Mouse (Mus musculus): ENCODE results near the gene Sec14l1. TPM values are rescaled to one million over a fixed set of nuclear protein-coding genes. Genes with fewer than 3 reads are reported as not detected.

The Sec14l1 gene
- polyA plus RNA-seq, 1 experiment from 2014 or later, result 33.2 TPM

DNA sequence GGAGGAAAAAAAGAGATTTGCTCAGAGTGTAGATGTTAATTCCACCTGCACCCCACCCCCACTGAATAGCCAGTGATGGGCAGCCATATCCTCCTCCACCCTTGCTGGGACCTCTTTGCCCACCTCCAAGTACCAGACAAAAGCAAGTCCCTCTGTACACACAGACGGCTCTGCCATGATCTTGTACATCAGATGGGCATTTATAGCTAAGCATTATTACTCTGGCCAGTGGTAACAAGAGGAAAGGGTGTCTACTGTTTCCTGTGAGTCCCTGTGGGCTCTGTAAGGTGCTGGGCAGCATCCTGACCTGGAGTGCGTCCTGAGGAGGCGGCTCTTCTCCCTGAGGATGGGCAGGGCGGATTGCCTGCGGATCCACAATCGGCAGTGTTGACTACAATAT lies 7.0 kb downstream of the Sec14l1 start:
- Histone ChIP-seq H3K4me1 (ENCODE audit: control insufficient read depth in 2 of 2, insufficient read depth in 2 of 2, low read length in 2 of 2) (peaks cover 69 to 95% of the 10 kb centered on the region in 2 experiments), H3K36me3 (ENCODE audit: control insufficient read depth, insufficient read depth, low read length) (peaks cover 29% of the 10 kb centered on the region), H3K4me2 (ENCODE audit: low read length) (no peak overlapping the region), H3K27ac (replicated peaks in 1 of 2; ENCODE audit: control insufficient read depth in 1 of 2, insufficient read depth in 1 of 2, low read depth in 2 of 2, low read length in 2 of 2) (no peak overlapping the region), H3K9ac (ENCODE audit: low read length) (no peak overlapping the region), H3K4me3 (ENCODE audit: control insufficient read depth in 1 of 2, insufficient read depth in 1 of 2, low read depth in 1 of 2, low read length in 2 of 2) (no peak overlapping the region), H3K9me3 (ENCODE audit: control insufficient read depth, low read length) (no peaks in the 10 kb centered on the region), H3K27me3 (ENCODE audit: control insufficient read depth, insufficient read depth, low read length) (no peaks in the 10 kb centered on the region)
- ATAC-seq (ENCODE audit: insufficient number of reproducible peaks, insufficient read depth, low FRiP score, low read depth), result no peak
- whole genome bisulfite sequencing, result 90% methylated on average over 6 of the region's 6 CpGs

DNA sequence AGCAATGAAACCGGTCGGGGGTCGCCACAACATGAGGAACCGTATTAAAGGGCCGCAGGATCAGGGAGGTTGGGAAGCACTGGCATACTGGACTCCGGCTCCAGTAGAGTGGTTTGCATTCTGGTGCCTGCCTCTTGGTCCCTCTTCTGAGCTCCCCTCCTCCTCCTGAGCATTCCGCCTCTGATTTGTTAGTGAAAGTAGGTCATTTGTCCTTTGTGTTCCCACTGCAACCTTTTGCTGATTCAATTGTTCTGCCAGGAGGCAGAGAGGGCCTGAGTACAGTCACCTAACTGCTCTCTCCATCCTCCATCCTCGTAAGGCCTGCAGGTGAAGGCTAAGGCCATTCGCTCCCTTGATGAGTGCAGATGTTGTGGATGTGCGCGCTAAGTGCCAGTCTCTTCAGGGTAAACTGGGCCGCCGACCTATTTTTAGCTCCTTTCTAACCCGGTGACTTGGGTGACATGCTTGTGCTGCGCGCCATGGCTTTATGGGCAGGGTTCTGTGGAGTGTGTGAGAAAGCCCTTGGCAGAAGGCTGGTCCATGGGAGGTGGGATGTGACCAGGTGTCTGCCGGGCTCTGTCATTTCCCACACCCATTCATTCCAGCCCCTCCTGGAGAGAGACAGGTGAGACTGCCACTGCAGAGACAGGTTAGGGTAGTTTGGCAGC lies 8.6 kb downstream of the Sec14l1 start:
- H3K4me1 ChIP-seq (ENCODE audit: control insufficient read depth in 2 of 2, insufficient read depth in 2 of 2, low read length in 2 of 2), result peaks cover 79 to 94% of the 10 kb centered on the region in 2 experiments
- WGBS, result 54% methylated on average over 17 of the region's 17 CpGs
- no peak for ATAC-seq (ENCODE audit: insufficient number of reproducible peaks, insufficient read depth, low FRiP score, low read depth)
- H3K27ac ChIP-seq (replicated peaks in 1 of 2; ENCODE audit: control insufficient read depth in 1 of 2, insufficient read depth in 1 of 2, low read depth in 2 of 2, low read length in 2 of 2), result peak overlapping the region; percentile 65 to 77
- H3K9ac ChIP-seq (ENCODE audit: low read length), result peak overlapping the region; percentile 35; the same call in 1 of the 2 replicates
- no peaks in the 10 kb centered on the region for H3K27me3 ChIP-seq (ENCODE audit: control insufficient read depth, insufficient read depth, low read length)
- H3K36me3 ChIP-seq (ENCODE audit: control insufficient read depth, insufficient read depth, low read length), result peaks cover 14% of the 10 kb centered on the region
- no peaks in the 10 kb centered on the region for H3K9me3 ChIP-seq (ENCODE audit: control insufficient read depth, low read length)
- H3K4me2 ChIP-seq (ENCODE audit: low read length), result peak overlapping the region; percentile 46
- H3K4me3 ChIP-seq (ENCODE audit: control insufficient read depth in 1 of 2, insufficient read depth in 1 of 2, low read depth in 1 of 2, low read length in 2 of 2), result no peak overlapping the region

DNA sequence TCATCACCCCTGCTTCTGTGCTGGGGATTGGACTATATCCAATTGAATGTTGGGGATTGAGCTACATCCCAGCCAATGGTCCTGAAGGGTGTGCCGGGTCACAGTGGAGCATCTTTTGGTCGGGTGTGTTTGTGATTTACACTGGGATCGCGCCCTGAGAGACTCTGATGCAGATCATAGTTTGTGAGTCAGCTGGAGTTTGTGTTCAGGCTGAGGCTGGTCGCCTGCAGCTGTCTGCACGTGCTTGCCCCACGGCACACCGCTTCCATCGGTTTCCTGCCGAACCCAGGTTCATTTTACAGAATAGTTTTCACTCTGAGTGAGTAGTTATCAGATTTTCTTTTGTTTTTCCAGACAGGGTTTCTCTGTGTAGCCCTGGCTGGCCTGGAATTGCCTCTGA lies 9.6 kb downstream of the Sec14l1 start:
- Histone ChIP-seq H3K4me1 (ENCODE audit: control insufficient read depth in 2 of 2, insufficient read depth in 2 of 2, low read length in 2 of 2) (peaks cover 81 to 94% of the 10 kb centered on the region in 2 experiments), H3K27ac (replicated peaks in 1 of 2; ENCODE audit: control insufficient read depth in 1 of 2, insufficient read depth in 1 of 2, low read depth in 2 of 2, low read length in 2 of 2) (0 out of 4 replicates have a peak overlapping the region, but pooled peaks of 1 of the 2 experiments have one; percentile 15), H3K4me2 (ENCODE audit: low read length) (no peak overlapping the region), H3K4me3 (ENCODE audit: control insufficient read depth in 1 of 2, insufficient read depth in 1 of 2, low read depth in 1 of 2, low read length in 2 of 2) (no peak overlapping the region), H3K9me3 (ENCODE audit: control insufficient read depth, low read length) (no peaks in the 10 kb centered on the region), H3K36me3 (ENCODE audit: control insufficient read depth, insufficient read depth, low read length) (peaks cover 13% of the 10 kb centered on the region; the same call in 1 of the 2 replicates), H3K27me3 (ENCODE audit: control insufficient read depth, insufficient read depth, low read length) (no peaks in the 10 kb centered on the region), H3K9ac (ENCODE audit: low read length) (peak overlapping the region; percentile 38; the same call in 1 of the 2 replicates)
- WGBS, result 51% methylated on average over 10 of the region's 10 CpGs
- ATAC-seq (ENCODE audit: insufficient number of reproducible peaks, insufficient read depth, low FRiP score, low read depth), result no peak

DNA sequence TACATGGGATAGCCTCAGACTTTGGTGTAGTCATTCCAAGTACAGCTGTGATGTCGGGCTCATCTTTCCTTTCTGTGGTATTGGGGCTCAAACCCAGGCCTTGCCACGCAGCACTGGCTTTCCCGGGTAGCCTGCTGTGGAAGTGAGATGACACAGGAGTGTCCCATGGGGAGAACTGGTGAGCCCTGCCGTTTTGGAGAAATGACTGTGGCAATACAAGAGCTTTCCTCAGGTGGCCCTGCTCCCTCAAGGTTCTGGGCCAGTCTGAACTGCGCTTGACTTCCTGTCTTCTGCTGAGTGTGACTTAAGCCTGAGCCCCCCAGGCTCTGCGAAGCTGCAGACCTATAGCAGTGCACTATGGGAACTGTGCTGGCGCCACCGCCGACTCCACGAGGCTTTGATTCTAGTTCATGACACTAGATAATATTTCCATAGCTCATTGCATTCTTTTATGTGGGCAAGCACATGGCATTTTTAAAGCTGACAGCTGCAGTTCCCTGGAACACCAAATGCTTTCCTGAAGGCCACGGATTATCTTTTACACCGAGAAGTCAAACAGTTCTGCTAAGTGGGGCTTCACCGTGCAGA lies 12.4 kb downstream of the Sec14l1 start:
- Histone ChIP-seq H3K9me3 (ENCODE audit: control insufficient read depth, low read length) (no peaks in the 10 kb centered on the region), H3K27ac (replicated peaks in 1 of 2; ENCODE audit: control insufficient read depth in 1 of 2, insufficient read depth in 1 of 2, low read depth in 2 of 2, low read length in 2 of 2) (peak overlapping the region; percentile 97 to 98), H3K36me3 (ENCODE audit: control insufficient read depth, insufficient read depth, low read length) (peaks cover 15% of the 10 kb centered on the region), H3K4me1 (ENCODE audit: control insufficient read depth in 2 of 2, insufficient read depth in 2 of 2, low read length in 2 of 2) (peaks cover 71 to 86% of the 10 kb centered on the region in 2 experiments), H3K4me3 (ENCODE audit: control insufficient read depth in 1 of 2, insufficient read depth in 1 of 2, low read depth in 1 of 2, low read length in 2 of 2) (no peak overlapping the region), H3K27me3 (ENCODE audit: control insufficient read depth, insufficient read depth, low read length) (no peaks in the 10 kb centered on the region), H3K9ac (ENCODE audit: low read length) (peak overlapping the region; percentile 51; the same call in 1 of the 2 replicates), H3K4me2 (ENCODE audit: low read length) (peak overlapping the region; percentile 32)
- no peak; the same call in 1 of the 2 replicates for ATAC-seq (ENCODE audit: insufficient number of reproducible peaks, insufficient read depth, low FRiP score, low read depth)
- 26% methylated on average over 13 of the region's 13 CpGs for WGBS

DNA sequence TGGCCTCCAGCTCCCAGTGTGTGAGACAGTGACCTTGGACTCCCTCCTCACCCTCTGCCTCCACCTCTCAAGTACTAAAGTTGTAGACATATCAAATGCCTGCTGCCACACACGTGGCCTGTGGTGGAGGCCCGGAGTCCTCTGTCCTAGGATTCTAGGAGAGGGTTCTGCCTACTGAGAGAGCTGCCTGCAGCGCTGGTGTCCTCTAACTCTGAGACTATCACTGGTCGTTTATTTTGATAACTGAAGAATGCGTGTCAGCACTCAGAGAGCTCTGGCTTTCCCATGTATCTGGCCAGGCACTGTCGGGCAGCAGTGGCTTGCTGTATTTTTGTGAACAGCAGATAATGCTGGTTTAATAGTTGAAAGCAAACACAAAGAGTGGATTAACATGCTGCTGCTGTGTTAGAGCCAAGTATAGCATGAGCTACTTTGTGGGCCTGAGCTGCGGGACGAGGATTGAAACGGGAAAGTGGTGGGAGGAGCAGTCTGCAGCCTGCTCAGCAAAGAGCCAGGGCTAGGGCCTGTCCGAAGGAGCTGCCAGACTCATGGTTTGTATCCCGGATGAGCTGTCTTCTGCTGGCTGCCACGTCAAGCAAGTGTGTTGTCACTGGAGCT lies 13.1 kb downstream of the Sec14l1 start:
- ATAC-seq (ENCODE audit: insufficient number of reproducible peaks, insufficient read depth, low FRiP score, low read depth), result peak; percentile 73
- H3K27ac ChIP-seq (replicated peaks in 1 of 2; ENCODE audit: control insufficient read depth in 1 of 2, insufficient read depth in 1 of 2, low read depth in 2 of 2, low read length in 2 of 2), result peak overlapping the region; percentile 97 to 98
- no peak overlapping the region for H3K4me3 ChIP-seq (ENCODE audit: control insufficient read depth in 1 of 2, insufficient read depth in 1 of 2, low read depth in 1 of 2, low read length in 2 of 2)
- no peaks in the 10 kb centered on the region for H3K9me3 ChIP-seq (ENCODE audit: control insufficient read depth, low read length)
- WGBS, result 7% methylated on average over 12 of the region's 12 CpGs
- peaks cover 67 to 80% of the 10 kb centered on the region in 2 experiments for H3K4me1 ChIP-seq (ENCODE audit: control insufficient read depth in 2 of 2, insufficient read depth in 2 of 2, low read length in 2 of 2)
- peak overlapping the region; percentile 46 for H3K4me2 ChIP-seq (ENCODE audit: low read length)
- H3K27me3 ChIP-seq (ENCODE audit: control insufficient read depth, insufficient read depth, low read length), result no peaks in the 10 kb centered on the region
- peaks cover 12% of the 10 kb centered on the region for H3K36me3 ChIP-seq (ENCODE audit: control insufficient read depth, insufficient read depth, low read length)
- H3K9ac ChIP-seq (ENCODE audit: low read length), result peak overlapping the region; percentile 64

DNA sequence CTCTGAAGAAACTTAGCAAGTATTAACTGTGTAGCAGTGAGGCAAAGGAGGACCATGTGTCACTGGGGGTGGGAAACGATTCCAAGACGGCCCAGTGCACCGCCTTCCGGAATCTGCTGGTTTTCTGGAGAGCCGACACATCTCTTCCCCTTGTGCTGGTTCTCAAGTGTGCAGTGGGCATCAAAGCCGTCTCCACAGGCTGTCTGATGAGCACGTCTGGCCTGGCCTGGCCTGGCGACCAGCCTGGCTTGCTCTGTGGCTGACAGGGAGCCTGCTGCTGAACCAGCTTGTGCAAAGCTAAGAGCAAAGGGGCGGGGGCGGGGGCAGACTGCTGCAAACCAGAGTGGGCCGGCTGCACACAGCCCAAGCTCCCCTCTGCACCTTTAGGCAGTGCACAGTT lies 14.5 kb downstream of the Sec14l1 start:
- Histone ChIP-seq H3K9me3 (ENCODE audit: control insufficient read depth, low read length) (no peaks in the 10 kb centered on the region), H3K36me3 (ENCODE audit: control insufficient read depth, insufficient read depth, low read length) (peaks cover 11% of the 10 kb centered on the region), H3K4me2 (ENCODE audit: low read length) (peak overlapping the region; percentile 46; the same call in 1 of the 2 replicates), H3K27me3 (ENCODE audit: control insufficient read depth, insufficient read depth, low read length) (no peaks in the 10 kb centered on the region), H3K27ac (replicated peaks in 1 of 2; ENCODE audit: control insufficient read depth in 1 of 2, insufficient read depth in 1 of 2, low read depth in 2 of 2, low read length in 2 of 2) (peak overlapping the region; percentile 97 to 98), H3K9ac (ENCODE audit: low read length) (peak overlapping the region; percentile 64), H3K4me3 (ENCODE audit: control insufficient read depth in 1 of 2, insufficient read depth in 1 of 2, low read depth in 1 of 2, low read length in 2 of 2) (no peak overlapping the region), H3K4me1 (ENCODE audit: control insufficient read depth in 2 of 2, insufficient read depth in 2 of 2, low read length in 2 of 2) (peaks cover 54 to 69% of the 10 kb centered on the region in 2 experiments)
- 33% methylated on average over 11 of the region's 11 CpGs for WGBS
- ATAC-seq (ENCODE audit: insufficient number of reproducible peaks, insufficient read depth, low FRiP score, low read depth), result no peak

DNA sequence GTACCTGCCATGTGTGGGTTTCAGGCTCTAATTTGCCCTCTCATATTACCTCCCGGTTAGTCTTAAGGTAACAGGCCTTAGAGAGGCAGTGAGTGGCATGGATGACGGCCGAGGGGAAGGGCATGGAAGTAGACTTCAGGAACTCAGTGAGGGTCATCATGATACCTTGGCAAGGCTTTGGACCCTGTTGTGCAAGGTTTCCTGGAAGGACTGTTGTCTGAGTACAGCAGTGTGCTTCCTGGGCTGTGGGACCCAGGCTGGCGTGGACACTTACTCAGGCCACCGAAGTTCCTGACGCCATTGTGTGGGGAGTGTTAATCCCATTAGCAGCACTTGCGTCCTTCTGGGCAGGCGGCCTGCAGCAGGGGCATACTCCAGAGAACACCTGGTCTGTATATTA lies 15.1 kb downstream of the Sec14l1 start:
- no peak overlapping the region for H3K4me3 ChIP-seq (ENCODE audit: control insufficient read depth in 1 of 2, insufficient read depth in 1 of 2, low read depth in 1 of 2, low read length in 2 of 2)
- no peak overlapping the region for H3K4me2 ChIP-seq (ENCODE audit: low read length)
- H3K36me3 ChIP-seq (ENCODE audit: control insufficient read depth, insufficient read depth, low read length), result peaks cover 11% of the 10 kb centered on the region
- no peaks in the 10 kb centered on the region for H3K27me3 ChIP-seq (ENCODE audit: control insufficient read depth, insufficient read depth, low read length)
- WGBS, result 83% methylated on average over 8 of the region's 8 CpGs
- H3K27ac ChIP-seq (replicated peaks in 1 of 2; ENCODE audit: control insufficient read depth in 1 of 2, insufficient read depth in 1 of 2, low read depth in 2 of 2, low read length in 2 of 2), result peak overlapping the region in 1 of 2 experiments; percentile 97; a peak in 1 of 4 replicates
- no peak for ATAC-seq (ENCODE audit: insufficient number of reproducible peaks, insufficient read depth, low FRiP score, low read depth)
- H3K9me3 ChIP-seq (ENCODE audit: control insufficient read depth, low read length), result no peaks in the 10 kb centered on the region
- peak overlapping the region; percentile 64; the same call in 1 of the 2 replicates for H3K9ac ChIP-seq (ENCODE audit: low read length)
- H3K4me1 ChIP-seq (ENCODE audit: control insufficient read depth in 2 of 2, insufficient read depth in 2 of 2, low read length in 2 of 2), result peaks cover 57 to 70% of the 10 kb centered on the region in 2 experiments

Data from heart, embryonic 14.5 days (tissue).